Mouse (Mus musculus) myocyte (in vitro differentiated cells): ENCODE measurements at regions not wholly inside any gene's neighbourhood (a gene's known extent, or its start where the extent isn't known, plus 50 kb on each side); places are given as distances from the start of the nearest gene placed in this dataset.

Experiments
- CEBPB ChIP-seq: IDR thresholded peaks from 2 replicates; pipeline ENCODE4 v1.6.1; 2011; ENCODE audit warnings: mild to moderate bottlenecking, moderate library complexity; ENCODE audit not compliant: poor library complexity, insufficient read depth, severe bottlenecking
- E2F4 ChIP-seq: IDR thresholded peaks from one replicate; pipeline ENCODE4 v1.6.1; 2011; ENCODE audit warnings: mild to moderate bottlenecking, control low read depth, moderate library complexity; ENCODE audit not compliant: insufficient read depth
- MAX ChIP-seq: IDR thresholded peaks from one replicate; pipeline ENCODE4 v1.6.1; 2011; ENCODE audit warnings: low read depth, mild to moderate bottlenecking, control low read depth
- MYOD1 ChIP-seq, 3 experiments: IDR thresholded peaks; one replicate each; pipeline ENCODE4 v1.6.1; 2011; ENCODE audit warnings: control low read depth in 2 of 3, low read depth in 2 of 3, mild to moderate bottlenecking in 2 of 3, moderate library complexity in 1 of 3; ENCODE audit not compliant: insufficient read length in 2 of 3, control insufficient read depth in 1 of 3
- MYOG ChIP-seq, 3 experiments: IDR thresholded peaks; one replicate each; pipeline ENCODE4 v1.6.1; 2011; ENCODE audit warnings: control low read depth in 2 of 3, low read depth in 2 of 3, mild to moderate bottlenecking in 2 of 3; ENCODE audit not compliant: insufficient read length in 2 of 3, control insufficient read depth in 1 of 3, insufficient read depth in 1 of 3
- POLR2A ChIP-seq: IDR thresholded peaks from one replicate; pipeline ENCODE4 v1.6.1; 2011; ENCODE audit warnings: low read depth, mild to moderate bottlenecking, control low read depth, moderate library complexity; ENCODE audit not compliant: insufficient read length
- POLR2AphosphoS2 ChIP-seq: IDR thresholded peaks from one replicate; pipeline ENCODE4 v1.6.1; 2011; ENCODE audit warnings: low read depth, control low read depth; ENCODE audit not compliant: insufficient read length
- REST ChIP-seq: IDR thresholded peaks from one replicate; pipeline ENCODE4 v1.6.1; 2011; ENCODE audit warnings: mild to moderate bottlenecking, control low read depth, moderate library complexity; ENCODE audit not compliant: insufficient read depth, insufficient read length
- TCF12 ChIP-seq: IDR thresholded peaks from one replicate; pipeline ENCODE4 v1.6.1; 2011; ENCODE audit warnings: mild to moderate bottlenecking, control low read depth; ENCODE audit not compliant: poor library complexity, insufficient read depth, severe bottlenecking
- TCF3 ChIP-seq: IDR thresholded peaks from one replicate; pipeline ENCODE4 v1.6.1; 2011; ENCODE audit warnings: low read depth, control low read depth; ENCODE audit not compliant: insufficient read length
- USF1 ChIP-seq: IDR thresholded peaks from one replicate; pipeline ENCODE4 v1.6.1; 2011; ENCODE audit warnings: low read depth, mild to moderate bottlenecking, control low read depth, moderate library complexity

GRCm38 (mm10) chr12:25795092-25795491 is 620.0 kb downstream of the Rnf144a start:
- TF ChIP-seq TCF12 (no peak), TCF3 (no peak), CEBPB (no peak), POLR2A (no peak), USF1 (no peak), MYOG (IDR thresholded peaks at IDR 0.05; ENCODE audit: control insufficient read depth in 1 of 3, insufficient read depth in 1 of 3, insufficient read length in 2 of 3, low read depth in 2 of 3) (no peak), POLR2AphosphoS2 (no peak), MYOD1 (IDR thresholded peaks at IDR 0.05; ENCODE audit: control insufficient read depth in 1 of 3, insufficient read length in 2 of 3, low read depth in 2 of 3) (no peak), E2F4 (no peak), MAX (no peak), REST (no peak)
